Mouse (Mus musculus): ENCODE results near the gene Vegfb. TPM values are rescaled to one million over a fixed set of nuclear protein-coding genes. Genes with fewer than 3 reads are reported as not detected.
A peak's percentile ranks its signal among the peaks of the same experiment; 100 is the strongest.

Gene Vegfb
- total RNA-seq, 2 experiments from 2014 or later, result 79.5 to 82.1 TPM

- no peak for DNase-seq (ENCODE audit: low spot score in 2 of 2)
These were observed 13.8 kb downstream of the Vegfb start for GRCm38 (mm10) chr19:6973581-6974190.

DNA sequence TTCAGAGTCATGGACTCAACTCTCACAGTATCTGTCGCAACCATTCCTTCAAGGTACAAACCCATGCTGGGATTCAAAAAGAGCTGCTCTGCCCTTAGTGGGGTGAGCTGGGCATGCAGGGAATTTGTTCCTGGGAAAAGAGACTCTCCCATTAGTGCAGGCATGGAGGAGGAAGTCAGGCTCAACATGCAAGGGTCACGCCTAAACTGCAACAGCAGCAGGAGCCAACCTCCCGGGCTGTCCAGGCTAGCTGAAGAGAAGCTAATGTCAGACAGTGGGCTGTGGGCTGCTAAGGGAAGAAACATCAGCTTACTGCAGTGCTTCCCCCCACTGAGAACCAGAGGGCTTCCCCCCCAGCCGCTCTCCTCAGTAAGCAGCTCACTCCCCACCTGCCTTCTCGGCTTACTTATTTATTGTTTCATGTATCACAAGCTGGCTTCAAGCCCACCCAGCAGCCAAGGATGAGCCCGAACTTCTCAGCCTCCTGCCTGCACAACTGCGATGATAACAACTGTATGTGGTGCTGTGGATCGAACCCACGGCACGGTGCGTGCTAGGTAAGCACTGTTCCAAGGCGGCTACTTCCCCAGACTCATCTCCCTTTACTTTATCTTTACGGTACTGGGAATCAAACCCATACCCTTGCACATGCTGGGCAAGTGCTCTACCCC is 15.1 kb downstream of the Vegfb start:
- DNase-seq (ENCODE audit: low spot score in 2 of 2), result no peak

- DNase-seq (ENCODE audit: low spot score in 2 of 2), result no peak
These were observed 15.8 kb downstream of the Vegfb start for GRCm38 (mm10) chr19:6971644-6972043.

- DNase-seq (ENCODE audit: low spot score in 2 of 2), result no peak
These were observed 16.9 kb downstream of the Vegfb start for GRCm38 (mm10) chr19:6970460-6971085.

- peak; percentile 53 to 72 for DNase-seq (ENCODE audit: low spot score in 2 of 2)
These were observed 17.6 kb downstream of the Vegfb start for GRCm38 (mm10) chr19:6969665-6970381.

DNA sequence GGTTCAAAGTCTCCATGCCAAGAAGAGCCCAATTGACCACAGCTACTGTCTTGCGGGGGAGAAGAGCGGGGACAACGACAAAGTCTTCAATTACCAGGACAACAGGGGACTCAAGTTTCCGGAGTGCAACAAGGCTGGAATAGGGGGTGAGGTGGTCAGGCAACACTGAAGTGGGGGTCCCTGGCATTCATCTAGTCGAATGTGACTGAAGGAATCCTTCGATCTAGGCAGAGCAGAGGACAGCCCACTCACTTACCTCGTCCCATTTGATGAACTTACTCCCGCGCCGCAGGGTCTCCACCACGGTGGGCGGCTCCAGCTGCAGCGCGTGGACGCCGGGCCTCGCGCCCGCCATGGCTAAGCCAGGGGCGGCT is 18.2 kb downstream of the Vegfb start:
- no peak for DNase-seq (ENCODE audit: low spot score in 2 of 2)

GRCm38 (mm10) chr19:6968491-6969271 is 18.8 kb downstream of the Vegfb start:
- no peak for DNase-seq (ENCODE audit: low spot score in 2 of 2)

GRCm38 (mm10) chr19:6956461-6956860 is 31.0 kb downstream of the Vegfb start:
- no peak for DNase-seq (ENCODE audit: low spot score in 2 of 2)

DNA sequence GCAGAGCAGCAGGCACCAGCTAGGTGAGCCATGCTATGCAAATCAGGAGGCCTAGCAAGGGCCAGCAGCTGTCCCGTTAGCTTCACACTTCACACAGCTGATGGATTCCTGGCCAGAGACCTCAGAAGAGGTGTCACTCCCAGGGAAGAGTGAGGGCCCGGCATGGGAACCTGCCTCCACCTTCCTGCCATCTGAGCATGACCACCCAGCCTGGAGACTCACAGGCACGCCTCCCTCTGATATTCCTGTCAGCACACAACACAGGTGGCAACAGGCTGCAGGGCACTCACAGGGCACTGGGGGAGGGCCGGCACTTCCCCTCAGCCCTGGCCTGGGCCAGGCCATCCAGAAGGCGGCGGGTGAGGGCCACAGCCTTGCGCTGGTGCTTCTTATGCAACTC is 32.0 kb downstream of the Vegfb start:
- no peak for DNase-seq (ENCODE audit: low spot score in 2 of 2)

DNA sequence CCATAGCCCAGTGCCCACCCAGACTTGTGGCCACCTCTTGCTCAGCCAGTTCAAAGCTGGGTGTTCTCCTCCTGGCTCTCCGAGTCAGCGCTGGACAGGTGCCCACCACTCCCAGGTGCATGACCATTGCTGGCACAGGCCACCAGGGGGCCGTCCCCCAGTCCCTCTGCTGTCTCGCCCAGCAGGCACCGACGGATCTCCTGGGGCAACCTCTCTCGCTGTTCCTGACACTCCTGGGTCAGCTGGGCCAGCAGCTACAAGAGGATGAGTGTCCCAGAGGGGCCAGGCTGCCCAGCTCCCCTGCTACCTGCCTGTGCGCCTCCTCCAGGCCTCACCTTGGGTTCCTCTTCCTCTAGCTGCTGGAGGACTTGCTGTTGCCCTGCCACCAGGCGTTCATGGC is 33.4 kb downstream of the Vegfb start:
- peak in 1 of 2 experiments; percentile 46 for DNase-seq (ENCODE audit: low spot score in 2 of 2)

DNA sequence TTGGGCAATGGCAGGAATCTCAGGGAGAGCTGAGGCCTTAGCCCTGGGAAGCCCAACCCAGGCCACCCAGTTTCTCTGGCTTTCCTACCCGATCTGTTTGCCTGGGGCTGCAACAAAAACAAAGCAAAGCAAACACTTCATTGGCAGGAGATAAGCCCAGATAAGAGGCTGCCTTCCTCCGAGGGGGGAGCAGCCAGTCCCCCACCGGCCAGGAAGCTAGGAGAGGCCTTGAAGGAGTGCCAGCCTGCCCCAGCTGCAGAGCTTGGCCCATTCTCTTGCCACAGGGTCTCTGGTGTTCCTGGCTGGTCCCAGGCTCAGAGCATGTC is 34.8 kb downstream of the Vegfb start:
- DNase-seq (ENCODE audit: low spot score in 2 of 2), result no peak

DNA sequence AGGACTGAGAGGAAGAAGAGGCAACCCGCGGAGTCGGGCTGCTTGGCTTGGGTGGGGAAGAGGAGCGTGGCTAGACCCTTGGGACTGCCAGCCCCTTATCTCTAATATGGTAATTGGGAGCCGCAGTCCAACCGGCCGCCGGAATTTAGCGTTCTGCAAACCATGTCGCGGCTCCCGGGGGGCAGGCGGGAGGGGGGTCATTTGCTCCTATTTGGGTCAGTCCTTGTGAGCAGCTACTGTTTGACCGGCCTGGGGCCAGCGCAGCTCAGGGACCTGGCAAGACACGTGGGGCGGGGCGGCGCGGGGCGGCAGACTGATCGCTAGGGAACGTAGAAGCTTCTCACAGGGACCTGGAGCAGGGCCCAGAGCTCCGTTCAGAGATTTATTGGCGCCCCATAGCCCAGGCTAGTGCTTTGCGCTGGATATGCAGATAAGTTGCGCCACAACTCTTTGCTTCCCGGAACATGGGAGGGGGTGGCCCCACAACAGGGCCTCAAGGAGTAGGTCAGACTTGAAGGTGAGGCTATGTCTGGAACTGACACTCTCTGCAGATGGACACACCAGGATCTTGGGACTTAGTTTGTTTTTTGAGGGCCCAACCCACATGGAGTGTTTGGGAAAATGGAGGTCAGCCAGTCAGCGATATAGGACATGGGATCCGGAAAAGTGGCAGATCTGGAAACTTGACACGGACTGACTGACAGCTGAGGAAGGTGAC is 35.3 kb downstream of the Vegfb start:
- DNase-seq (ENCODE audit: low spot score in 2 of 2), result peak; percentile 74 to 82

DNA sequence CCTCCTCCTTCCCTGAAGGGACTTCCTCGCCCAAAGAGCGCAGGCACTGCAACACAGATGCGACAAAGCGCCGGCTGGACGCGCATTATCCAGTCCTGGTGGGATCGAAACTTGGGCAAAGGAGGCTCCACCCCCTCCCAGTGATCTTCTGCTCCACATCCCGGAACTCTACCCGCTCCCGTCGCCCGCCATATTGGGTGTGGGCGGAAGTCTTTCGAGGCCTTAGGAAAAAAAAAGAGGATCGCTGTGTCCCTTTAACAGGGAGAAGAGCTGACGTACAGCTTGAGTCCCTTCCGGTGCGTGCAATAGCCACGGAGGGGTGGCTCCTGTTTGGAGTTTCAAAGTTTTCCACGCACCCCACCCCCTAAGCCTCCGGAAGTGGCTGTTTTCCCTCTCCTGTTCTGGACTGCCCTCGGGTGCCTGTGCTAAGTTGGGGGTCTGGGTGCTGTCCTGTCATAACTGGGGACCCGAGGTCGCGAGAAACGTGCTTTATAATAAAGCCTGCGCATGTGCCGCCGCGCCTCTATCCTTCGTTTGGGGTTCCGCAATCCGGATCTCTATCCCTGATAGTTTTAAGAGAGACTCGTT is 36.0 kb downstream of the Vegfb start:
- DNase-seq (ENCODE audit: low spot score in 2 of 2), result peak; percentile 90 to 91

DNA sequence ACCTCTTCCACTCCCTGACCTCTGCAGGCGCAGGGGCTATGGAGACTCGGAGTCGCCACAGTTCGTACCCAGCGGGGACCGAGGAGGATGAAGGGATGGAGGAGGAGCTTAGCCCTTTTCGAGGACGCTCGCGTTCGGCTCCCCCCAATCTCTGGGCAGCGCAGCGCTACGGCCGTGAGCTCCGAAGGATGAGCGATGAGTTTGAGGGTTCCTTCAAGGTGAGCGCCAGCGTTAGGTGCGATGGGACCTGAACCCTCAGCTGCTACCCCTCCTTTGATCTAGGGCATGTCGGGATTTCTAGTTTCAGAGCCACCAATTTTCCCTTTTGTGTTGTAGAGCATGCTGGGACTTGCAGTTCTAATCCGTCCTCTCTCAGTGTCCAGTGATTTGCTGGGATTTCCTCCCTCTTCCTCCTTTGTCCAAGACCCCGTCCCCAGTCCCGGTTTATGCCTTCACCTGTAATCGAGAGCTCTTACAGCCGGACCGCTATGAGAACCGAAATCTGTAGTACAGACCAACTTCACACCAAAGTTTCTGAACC is 36.8 kb downstream of the Vegfb start:
- peak in 1 of 2 experiments; percentile 68 for DNase-seq (ENCODE audit: low spot score in 2 of 2)

DNA sequence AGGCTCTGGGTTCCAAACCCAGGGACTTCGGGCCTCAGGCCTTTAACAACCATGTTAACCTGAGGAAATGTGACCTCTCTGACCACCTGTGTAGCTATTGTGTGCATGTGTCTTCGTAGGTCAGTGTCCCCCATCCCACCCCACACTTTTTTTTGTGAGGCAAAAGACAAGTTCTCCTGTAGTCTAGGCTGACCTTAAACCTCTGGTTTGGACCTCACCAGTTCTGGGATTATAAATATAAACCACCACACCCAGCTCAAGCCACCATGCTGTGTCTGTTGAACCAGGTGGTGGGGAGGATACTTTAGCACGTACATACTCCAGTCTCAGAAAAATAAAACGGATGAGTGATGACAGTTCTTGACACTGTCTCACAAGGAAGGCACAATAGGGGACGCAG is 37.5 kb downstream of the Vegfb start:
- DNase-seq (ENCODE audit: low spot score in 2 of 2), result no peak

DNA sequence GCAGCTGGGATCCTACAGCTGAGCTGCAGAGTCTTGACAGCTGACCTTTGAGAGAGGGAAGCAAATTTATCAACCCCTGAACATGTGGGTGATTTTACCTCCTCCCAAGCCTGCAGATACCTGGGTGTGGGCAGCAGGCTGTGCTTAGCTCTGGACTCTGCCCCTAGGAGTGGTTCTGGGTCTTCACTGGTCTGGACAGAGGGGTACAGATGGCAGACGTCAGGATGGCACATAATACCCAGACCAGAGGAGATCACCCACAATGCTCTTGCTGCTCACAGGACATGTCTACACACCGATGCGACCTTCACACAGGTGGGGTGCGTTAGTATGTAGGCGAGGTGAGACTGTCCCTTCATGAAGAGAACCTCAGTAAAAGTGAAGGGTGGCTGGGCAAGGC is 37.9 kb downstream of the Vegfb start:
- DNase-seq (ENCODE audit: low spot score in 2 of 2), result no peak

DNA sequence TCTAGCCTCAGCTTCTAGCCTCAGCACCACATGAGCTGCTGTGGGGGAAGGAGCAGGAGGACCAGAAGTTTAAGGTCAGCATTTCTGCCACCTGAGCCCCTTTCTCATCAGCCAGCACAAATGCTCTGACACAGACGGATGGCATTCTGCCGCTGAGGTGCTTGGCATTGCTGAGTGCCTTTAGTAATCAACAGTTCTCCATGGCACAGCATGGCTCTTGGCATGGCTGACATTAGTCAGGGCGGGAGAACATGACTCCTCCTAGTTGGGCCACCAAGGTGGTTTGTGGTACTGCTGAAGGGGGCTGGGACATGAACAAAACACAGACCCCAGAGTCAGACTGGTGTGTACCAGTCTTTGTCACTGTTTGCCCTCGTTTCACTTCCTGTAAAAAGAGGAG is 39.3 kb downstream of the Vegfb start:
- no peak for DNase-seq (ENCODE audit: low spot score in 2 of 2)

DNA sequence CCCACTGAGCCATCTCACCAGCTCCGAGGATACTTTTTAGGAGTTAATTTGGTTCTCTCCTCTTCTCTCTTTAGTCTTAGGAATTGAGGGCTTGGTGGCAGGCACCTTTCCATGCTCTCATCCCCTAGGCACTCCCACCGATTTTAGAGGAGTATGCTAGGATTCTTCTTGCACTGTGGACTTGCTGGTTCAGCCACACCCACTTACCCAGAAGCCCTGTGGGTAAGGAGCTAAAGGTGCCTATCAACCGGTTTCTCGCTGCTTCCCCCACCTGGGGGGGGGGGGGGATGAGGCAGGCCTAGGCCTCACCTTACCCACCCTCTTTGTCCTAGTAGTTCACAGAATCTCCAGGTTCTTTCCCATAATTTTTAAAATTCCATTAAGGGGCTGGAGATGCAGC is 39.7 kb downstream of the Vegfb start:
- no peak for DNase-seq (ENCODE audit: low spot score in 2 of 2)

- DNase-seq (ENCODE audit: low spot score in 2 of 2), result no peak
These were observed 43.7 kb downstream of the Vegfb start for GRCm38 (mm10) chr19:6943709-6944108.

- DNase-seq (ENCODE audit: low spot score in 2 of 2), result no peak
These were observed 44.7 kb downstream of the Vegfb start for GRCm38 (mm10) chr19:6942764-6943163.
